Mouse (Mus musculus): Measurements from ENCODE around the gene Lrig1. TPM values are rescaled to one million over a fixed set of nuclear protein-coding genes. Genes with fewer than 3 reads are reported as not detected.

Lrig1 gene
- total and polyA plus RNA-seq, 3 experiments = 0.58 to 0.75 TPM; not detected in 1

DNA sequence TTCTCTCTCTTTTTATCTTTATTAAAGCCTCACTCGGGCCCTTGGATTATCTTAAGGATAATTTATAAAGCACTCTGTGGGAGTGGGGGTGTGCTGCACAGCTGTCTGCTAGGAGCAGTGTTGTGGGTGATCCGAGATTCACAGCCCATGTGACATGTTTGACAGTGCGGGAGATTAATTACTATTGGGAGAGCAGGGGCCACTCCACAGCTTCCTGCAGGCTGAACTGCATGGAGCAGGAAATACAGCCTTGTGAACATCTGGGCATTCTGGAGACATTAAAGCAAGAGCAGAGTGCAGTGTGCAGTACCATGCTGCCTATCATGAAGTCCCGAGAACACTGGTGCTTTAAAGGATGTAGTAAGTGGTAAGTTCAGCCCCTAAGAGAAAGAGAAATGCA is 107.2 kb downstream of the Lrig1 start:
- H3K9me3 ChIP-seq (replicated peaks; ENCODE audit: insufficient read depth, low read length) = no peaks in the 10 kb centered on the region
- H3K79me2 ChIP-seq (ENCODE audit: control insufficient read depth, insufficient read depth, low read length, poor library complexity) = no peaks in the 10 kb centered on the region
- TF ChIP-seq RCOR1 (IDR thresholded peaks at IDR 0.05; ENCODE audit: low read depth, low read length) = no peak
- TF ChIP-seq CHD1 (IDR thresholded peaks at IDR 0.05; ENCODE audit: low read depth, low read length) = no peak
- TF ChIP-seq MAFK (IDR thresholded peaks at IDR 0.05; ENCODE audit: borderline replicate concordance, low read depth, low read length) = no peak
- TF ChIP-seq USF1 (IDR thresholded peaks at IDR 0.05; ENCODE audit: low read depth, low read length) = no peak
- no peak for TF ChIP-seq ETS1 (IDR thresholded peaks at IDR 0.05; ENCODE audit: low read depth, low read length)
- TF ChIP-seq MYB (IDR thresholded peaks at IDR 0.05; ENCODE audit: low read depth, low read length) = no peak
- no peak for TF ChIP-seq ZMIZ1 (IDR thresholded peaks at IDR 0.05; ENCODE audit: low read depth, low read length)
- TF ChIP-seq TAL1 (IDR thresholded peaks at IDR 0.05; ENCODE audit: low read length) = no peak
- no peak for TF ChIP-seq MEF2A (IDR thresholded peaks at IDR 0.05; ENCODE audit: extremely low read depth, insufficient replicate concordance, low read depth, low read length, poor library complexity, severe bottlenecking)
- H3K9ac ChIP-seq (ENCODE audit: control insufficient read depth, low read depth, low read length, poor library complexity, severe bottlenecking) = no peak overlapping the region
- no peak overlapping the region for H3K4me3 ChIP-seq (ENCODE audit: control insufficient read depth in 1 of 2, insufficient read depth in 1 of 2, low read depth in 2 of 2, low read length in 2 of 2)
- no peaks in the 10 kb centered on the region for H3K27me3 ChIP-seq (ENCODE audit: control insufficient read depth in 1 of 2, insufficient read depth in 2 of 2, low read length in 2 of 2)
- H3K36me3 ChIP-seq (ENCODE audit: control insufficient read depth in 1 of 2, insufficient read depth in 2 of 2, low read length in 2 of 2) = no peaks in the 10 kb centered on the region
- H3K27ac ChIP-seq (ENCODE audit: control insufficient read depth, low read depth, low read length) = no peak overlapping the region
- no peaks in the 10 kb centered on the region for H3K4me1 ChIP-seq (ENCODE audit: control insufficient read depth in 1 of 2, insufficient read depth in 2 of 2, low read length in 2 of 2)
- no peak for DNase-seq (ENCODE audit: low read depth, low spot score)

DNA sequence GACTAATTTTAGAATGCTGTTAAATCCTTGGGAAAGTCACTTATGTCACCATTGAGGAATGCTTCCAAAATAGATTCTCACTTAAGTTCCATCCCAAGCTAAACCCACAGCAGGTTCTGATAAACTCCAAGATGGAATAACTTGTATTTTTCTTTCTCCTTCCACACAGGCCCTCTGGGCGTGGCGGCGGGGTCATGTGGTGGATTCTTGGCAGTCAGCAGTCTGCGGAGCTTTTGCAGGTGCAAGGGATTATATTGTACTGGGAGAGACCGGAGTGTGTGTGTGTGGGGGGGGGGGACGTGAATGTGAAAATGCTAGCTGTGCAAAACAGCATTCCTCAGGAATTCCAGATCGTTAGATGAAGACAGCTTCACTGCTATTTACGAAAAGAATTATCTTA is 107.7 kb downstream of the Lrig1 start:
- TF ChIP-seq CHD2 (IDR thresholded peaks at IDR 0.05; ENCODE audit: low read length) (no peak), ETS1 (IDR thresholded peaks at IDR 0.05; ENCODE audit: low read depth, low read length) (no peak), MXI1 (IDR thresholded peaks at IDR 0.05; ENCODE audit: low read depth, low read length) (no peak), HCFC1 (IDR thresholded peaks at IDR 0.05; ENCODE audit: low read depth, low read length) (no peak), ELF1 (IDR thresholded peaks at IDR 0.05; ENCODE audit: low read depth, low read length) (no peak), USF1 (IDR thresholded peaks at IDR 0.05; ENCODE audit: low read depth, low read length) (no peak), E2F4 (IDR thresholded peaks at IDR 0.05; ENCODE audit: borderline replicate concordance, low read depth, low read length) (no peak), ZC3H11A (IDR thresholded peaks at IDR 0.05; ENCODE audit: low read depth, low read length) (no peak), NELFE (IDR thresholded peaks at IDR 0.05; ENCODE audit: low read depth, low read length) (no peak), MYB (IDR thresholded peaks at IDR 0.05; ENCODE audit: low read depth, low read length) (no peak), RCOR1 (IDR thresholded peaks at IDR 0.05; ENCODE audit: low read depth, low read length) (no peak), UBTF (IDR thresholded peaks at IDR 0.05; ENCODE audit: borderline replicate concordance, insufficient read depth, low read depth, low read length) (no peak), MAFK (IDR thresholded peaks at IDR 0.05; ENCODE audit: borderline replicate concordance, low read depth, low read length) (no peak), NRF1 (IDR thresholded peaks at IDR 0.05; ENCODE audit: insufficient read depth, low read depth, low read length, poor library complexity, severe bottlenecking) (no peak), POLR2AphosphoS5 (IDR thresholded peaks at IDR 0.05; ENCODE audit: borderline replicate concordance, low read depth, low read length) (no peak), JUND (IDR thresholded peaks at IDR 0.05; ENCODE audit: low read depth, low read length) (no peak), TCF12 (IDR thresholded peaks at IDR 0.05; ENCODE audit: low read depth, low read length) (no peak)
- Histone ChIP-seq H3K9me3 (replicated peaks; ENCODE audit: insufficient read depth, low read length) (no peaks in the 10 kb centered on the region), H3K27ac (ENCODE audit: control insufficient read depth, low read depth, low read length) (no peak overlapping the region), H3K36me3 (ENCODE audit: control insufficient read depth in 1 of 2, insufficient read depth in 2 of 2, low read length in 2 of 2) (no peaks in the 10 kb centered on the region), H3K27me3 (ENCODE audit: control insufficient read depth in 1 of 2, insufficient read depth in 2 of 2, low read length in 2 of 2) (no peaks in the 10 kb centered on the region), H3K79me2 (ENCODE audit: control insufficient read depth, insufficient read depth, low read length, poor library complexity) (no peaks in the 10 kb centered on the region), H3K4me3 (ENCODE audit: control insufficient read depth in 1 of 2, insufficient read depth in 1 of 2, low read depth in 2 of 2, low read length in 2 of 2) (no peak overlapping the region), H3K9ac (ENCODE audit: control insufficient read depth, low read depth, low read length, poor library complexity, severe bottlenecking) (no peak overlapping the region), H3K4me1 (ENCODE audit: control insufficient read depth in 1 of 2, insufficient read depth in 2 of 2, low read length in 2 of 2) (no peaks in the 10 kb centered on the region)
- DNase-seq (ENCODE audit: low read depth, low spot score) = no peak
